Mouse (Mus musculus) CD4-positive helper T cell, adult 2 months (primary cell): Measurements from ENCODE around the gene Lim2.
A peak's percentile ranks its signal among the peaks of the same experiment; 100 is the strongest.

Experiments
- DNase-seq: peaks from one replicate; pipeline ENCODE4 v3.0.0-alpha.2; 2012; ENCODE audit warnings: low read depth, missing footprints, low spot score

The Lim2 gene

GRCm38 (mm10) chr7:43443917-43444293 is 16.4 kb downstream of the Lim2 start, which contains the start of the genes Etfb and Gm45233:
Gene Etfb, plus strand, starts transcription at chr7:43444083.
Gene Gm45233, plus strand, starts transcription at chr7:43444128.
- DNase-seq, result peak; percentile 94

- no peak for DNase-seq
Observed at GRCm38 (mm10) chr7:43447801-43448200, 20.3 kb downstream of the Lim2 start.

- no peak for DNase-seq
Observed at GRCm38 (mm10) chr7:43448246-43448645, 20.8 kb downstream of the Lim2 start.

GRCm38 (mm10) chr7:43449811-43450210 is 22.3 kb downstream of the Lim2 start:
- no peak for DNase-seq

- no peak for DNase-seq
Observed at GRCm38 (mm10) chr7:43451726-43452125, 24.3 kb downstream of the Lim2 start.

GRCm38 (mm10) chr7:43452609-43453008 is 25.1 kb downstream of the Lim2 start:
- DNase-seq, result peak; percentile 52

- DNase-seq, result no peak
Observed at GRCm38 (mm10) chr7:43453599-43454355, 26.3 kb downstream of the Lim2 start.

GRCm38 (mm10) chr7:43454371-43454770 is 26.9 kb downstream of the Lim2 start:
- DNase-seq, result no peak

- DNase-seq, result no peak
Observed at GRCm38 (mm10) chr7:43462851-43463250, 35.4 kb downstream of the Lim2 start, which contains the start of gene Vsig10l. Gene Vsig10l, plus strand, starts transcription at chr7:43463151.

- no peak for DNase-seq
Observed at GRCm38 (mm10) chr7:43463976-43464375, 36.5 kb downstream of the Lim2 start.

GRCm38 (mm10) chr7:43464864-43465343 is 37.4 kb downstream of the Lim2 start:
- DNase-seq, result peak; percentile 37

GRCm38 (mm10) chr7:43465344-43466098 is 38.1 kb downstream of the Lim2 start:
- DNase-seq, result peak; percentile 95

- DNase-seq, result peak; percentile 89
Observed at GRCm38 (mm10) chr7:43466099-43466694, 38.7 kb downstream of the Lim2 start.

- peak; percentile 61 for DNase-seq
Observed at GRCm38 (mm10) chr7:43470373-43470772, 42.9 kb downstream of the Lim2 start.

- DNase-seq, result peak; percentile 57
Observed at GRCm38 (mm10) chr7:43475706-43476105, 48.2 kb downstream of the Lim2 start.

- DNase-seq, result no peak
Observed at GRCm38 (mm10) chr7:43476376-43476775, 48.9 kb downstream of the Lim2 start.

GRCm38 (mm10) chr7:43481191-43481590 is 53.7 kb downstream of the Lim2 start:
- DNase-seq, result peak; percentile 64

GRCm38 (mm10) chr7:43482090-43482716 is 54.7 kb downstream of the Lim2 start:
- DNase-seq, result no peak

GRCm38 (mm10) chr7:43483236-43483635 is 55.8 kb downstream of the Lim2 start:
- DNase-seq, result no peak
